Mouse (Mus musculus) ES-E14 (cell line): ENCODE results near the gene Add2. TPM values are rescaled to one million over a fixed set of nuclear protein-coding genes. Genes with fewer than 3 reads are reported as not detected.

Experiments
- DNase-seq: peaks from one replicate; pipeline ENCODE4 v3.0.0-alpha.2; 2013; ENCODE audit warnings: low read depth, low spot score
- H3K27ac ChIP-seq: 2 replicates; pipeline ENCODE4 v1.5.1; 2012; ENCODE audit warnings: low read depth, mild to moderate bottlenecking, low read length, moderate library complexity, mixed read lengths; ENCODE audit not compliant: poor library complexity, insufficient read depth, severe bottlenecking
- H3K36me3 ChIP-seq: 2 replicates; pipeline ENCODE4 v1.6.1; 2012; ENCODE audit warnings: mild to moderate bottlenecking, low read length, moderate library complexity, mixed read lengths; ENCODE audit not compliant: control insufficient read depth, poor library complexity, insufficient read depth, severe bottlenecking
- H3K4me1 ChIP-seq, 2 experiments: fragments of 150-350 bp in 1 of 2; sonication (generic) in 1 of 2; 2 replicates each; pipeline ENCODE4 v1.6.1; 2012; ENCODE audit warnings: low read length in 2 of 2, mild to moderate bottlenecking in 1 of 2, mixed read lengths in 1 of 2; ENCODE audit not compliant: control insufficient read depth in 2 of 2, insufficient read depth in 2 of 2, poor library complexity in 1 of 2
- H3K4me3 ChIP-seq, 2 experiments: fragments of 150-350 bp in 1 of 2; sonication (generic) in 1 of 2; 2 replicates each; pipeline ENCODE4 v1.5.1; 2012; ENCODE audit warnings: low read length in 2 of 2, low read depth in 1 of 2, mild to moderate bottlenecking in 1 of 2, mixed read lengths in 1 of 2; ENCODE audit not compliant: insufficient read depth in 1 of 2, poor library complexity in 1 of 2, severe bottlenecking in 1 of 2
- H3K9ac ChIP-seq: 2 replicates; pipeline ENCODE4 v1.6.1; 2012; ENCODE audit warnings: low read depth, mild to moderate bottlenecking, low read length, mixed read lengths; ENCODE audit not compliant: poor library complexity, insufficient read depth, severe bottlenecking
- H3K9me3 ChIP-seq: fragments of 150-350 bp; sonication (generic); 2 replicates; pipeline ENCODE4 v1.6.1; 2012; ENCODE audit warnings: low read depth, mild to moderate bottlenecking, low read length; ENCODE audit not compliant: control insufficient read depth, insufficient read depth
- CHD2 ChIP-seq: IDR thresholded peaks from 2 replicates; pipeline ENCODE4 v1.6.1; 2014; ENCODE audit warnings: mild to moderate bottlenecking, low read depth, low read length, inconsistent platforms
- HCFC1 ChIP-seq: IDR thresholded peaks from 2 replicates; pipeline ENCODE4 v1.6.1; 2012; ENCODE audit warnings: low read length, inconsistent platforms, borderline replicate concordance; ENCODE audit not compliant: insufficient read depth
- MAFK ChIP-seq: IDR thresholded peaks from 2 replicates; pipeline ENCODE4 v1.6.1; 2014; ENCODE audit warnings: mild to moderate bottlenecking, low read depth, low read length, inconsistent platforms; ENCODE audit not compliant: insufficient read depth
- ZC3H11A ChIP-seq: IDR thresholded peaks from 2 replicates; pipeline ENCODE4 v1.6.1; 2012; ENCODE audit warnings: low read depth, mild to moderate bottlenecking, inconsistent platforms, low read length, borderline replicate concordance
- ZNF384 ChIP-seq: IDR thresholded peaks from 2 replicates; pipeline ENCODE4 v1.6.1; 2012; ENCODE audit warnings: low read depth, low read length, inconsistent platforms
- in situ Hi-C, 2 experiments: fragments of 600-800 bp; cut with MboI; formaldehyde crosslinking; loops; one replicate each; pipeline ENCODE4 v1.15.1; 2025; ENCODE audit warnings: low sequenced_read_pairs in 2 of 2, inconsistent platforms in 1 of 2; ENCODE audit not compliant: unreplicated experiment in 2 of 2
- total RNA-seq: library from RNA; depleted of rRNA; stranded (reverse); fragments of 300-350 nt; gene quantifications from 2 replicates; pipeline ENCODE4 v1.2.3, GENCODE M21; 2012

Add2 gene
- total RNA-seq, 1 experiment, result 2.5 TPM

DNA sequence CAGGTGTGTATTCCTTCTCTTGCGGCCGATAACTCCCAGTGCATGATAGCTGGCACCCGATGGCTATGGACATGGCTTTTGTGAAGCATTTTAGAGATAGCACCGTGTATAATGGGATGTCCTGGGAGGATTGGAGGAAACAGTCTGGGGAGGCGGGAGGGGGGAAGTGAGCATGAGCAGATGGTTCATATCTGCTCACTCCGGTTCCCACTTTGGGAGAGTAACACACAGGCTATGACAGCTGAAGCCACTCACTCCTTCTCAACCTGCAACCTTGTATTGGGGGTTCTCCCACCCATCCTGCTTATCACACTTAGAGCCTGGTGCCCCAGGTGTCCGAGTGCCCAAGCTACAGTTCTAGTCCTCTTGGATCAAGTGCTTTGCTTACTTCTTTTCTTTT lies 41.8 kb downstream of the Add2 start:
- Histone ChIP-seq H3K27ac (no peak overlapping the region), H3K9ac (no peak overlapping the region), H3K9me3 (no peaks in the 10 kb centered on the region), H3K4me3 (no peak overlapping the region), H3K4me1 (no peaks in the 10 kb centered on the region), H3K36me3 (no peaks in the 10 kb centered on the region)
- in situ Hi-C loops, result no loop called here
- TF ChIP-seq ZC3H11A (no peak), MAFK (no peak), ZNF384 (no peak), CHD2 (no peak), HCFC1 (no peak)
- no peak for DNase-seq

DNA sequence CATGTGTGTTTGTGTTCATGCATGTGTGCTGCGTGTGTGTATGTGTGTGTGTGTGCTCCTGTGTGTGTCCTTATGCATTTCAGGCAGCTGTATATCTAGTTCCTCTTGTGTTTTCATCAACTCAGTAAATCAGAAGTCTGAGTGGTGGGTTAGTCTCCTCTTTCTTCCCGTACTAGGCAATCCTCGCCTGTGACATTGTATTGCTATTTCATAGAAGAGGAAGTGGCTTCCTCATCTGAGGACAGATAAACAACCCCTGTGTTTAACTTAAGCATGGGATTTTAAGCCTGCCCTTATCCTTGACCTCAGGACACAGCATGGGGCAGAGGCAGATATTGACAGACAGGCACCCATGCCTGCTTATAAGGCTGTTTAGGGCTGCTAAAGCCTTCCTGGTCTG lies 45.4 kb downstream of the Add2 start:
- no peak for DNase-seq
- Histone ChIP-seq H3K4me3 (no peak overlapping the region), H3K9me3 (no peaks in the 10 kb centered on the region), H3K9ac (no peak overlapping the region), H3K27ac (no peak overlapping the region), H3K36me3 (no peaks in the 10 kb centered on the region), H3K4me1 (no peaks in the 10 kb centered on the region)
- in situ Hi-C loops, result no loop called here
- TF ChIP-seq CHD2 (no peak), ZC3H11A (no peak), MAFK (no peak)

DNA sequence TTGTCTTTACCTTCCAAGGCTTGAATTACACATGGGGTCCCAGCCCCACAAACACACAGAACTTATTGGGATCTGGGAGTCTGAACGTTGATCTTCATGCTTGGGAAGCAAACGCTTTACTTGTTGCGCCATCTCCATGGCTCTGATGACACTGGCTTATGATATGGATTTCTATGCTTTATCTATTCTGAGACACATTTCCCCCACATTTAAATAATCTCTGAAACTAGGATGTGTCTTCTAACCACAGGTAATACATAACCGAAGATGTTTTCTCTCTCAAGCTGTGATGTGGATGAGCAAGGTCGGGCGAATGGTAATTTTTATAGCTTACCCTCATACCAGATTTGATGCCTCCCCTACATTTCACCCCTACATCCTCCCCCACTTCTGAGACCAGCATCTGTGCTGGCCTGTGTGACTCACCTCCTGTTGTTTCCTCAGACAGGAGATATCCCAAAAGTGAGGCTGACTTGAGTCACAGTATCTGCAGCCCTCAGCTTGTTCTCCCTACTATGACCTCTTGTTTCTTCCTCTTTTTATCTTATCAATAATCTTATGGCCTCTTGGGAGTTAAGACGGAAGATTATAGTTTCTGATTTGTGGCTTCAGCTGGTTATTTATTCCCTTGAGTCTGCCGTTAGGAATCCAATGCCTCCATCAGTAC lies 46.2 kb downstream of the Add2 start:
- TF ChIP-seq CHD2 (no peak), HCFC1 (no peak), ZC3H11A (no peak), ZNF384 (no peak), MAFK (no peak)
- H3K9me3 ChIP-seq, result no peaks in the 10 kb centered on the region
- H3K4me3 ChIP-seq, result no peak overlapping the region
- no peak for DNase-seq
- no peak overlapping the region for H3K9ac ChIP-seq
- in situ Hi-C loops, result no loop called here
- no peaks in the 10 kb centered on the region for H3K4me1 ChIP-seq
- H3K27ac ChIP-seq, result no peak overlapping the region
- H3K36me3 ChIP-seq, result no peaks in the 10 kb centered on the region

DNA sequence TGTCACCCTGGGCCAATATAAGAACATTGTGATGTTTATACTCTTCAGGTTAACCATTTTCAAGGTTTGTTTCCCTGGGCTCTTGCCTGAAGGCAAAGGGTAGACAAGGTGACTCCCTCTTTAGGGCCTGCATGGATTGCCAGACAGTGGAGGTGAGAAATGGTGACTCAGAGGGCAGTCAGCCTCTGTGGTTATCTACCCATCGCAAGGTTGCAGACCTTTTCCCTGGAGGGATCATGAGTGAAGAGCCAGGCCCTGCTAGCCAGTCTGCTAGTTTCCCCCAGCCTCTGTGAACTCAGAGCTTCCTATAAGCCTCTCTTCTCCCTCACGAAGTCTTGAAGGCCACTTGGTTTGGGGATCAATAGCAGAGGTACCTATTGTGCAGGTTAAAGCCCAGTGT lies 48.0 kb downstream of the Add2 start:
- Histone ChIP-seq H3K27ac (no peak overlapping the region), H3K4me1 (no peaks in the 10 kb centered on the region), H3K4me3 (no peak overlapping the region), H3K9me3 (no peaks in the 10 kb centered on the region), H3K36me3 (no peaks in the 10 kb centered on the region), H3K9ac (no peak overlapping the region)
- DNase-seq, result no peak
- TF ChIP-seq HCFC1 (no peak), ZNF384 (no peak), ZC3H11A (no peak), CHD2 (no peak), MAFK (no peak)
- in situ Hi-C loops, result no loop called here

DNA sequence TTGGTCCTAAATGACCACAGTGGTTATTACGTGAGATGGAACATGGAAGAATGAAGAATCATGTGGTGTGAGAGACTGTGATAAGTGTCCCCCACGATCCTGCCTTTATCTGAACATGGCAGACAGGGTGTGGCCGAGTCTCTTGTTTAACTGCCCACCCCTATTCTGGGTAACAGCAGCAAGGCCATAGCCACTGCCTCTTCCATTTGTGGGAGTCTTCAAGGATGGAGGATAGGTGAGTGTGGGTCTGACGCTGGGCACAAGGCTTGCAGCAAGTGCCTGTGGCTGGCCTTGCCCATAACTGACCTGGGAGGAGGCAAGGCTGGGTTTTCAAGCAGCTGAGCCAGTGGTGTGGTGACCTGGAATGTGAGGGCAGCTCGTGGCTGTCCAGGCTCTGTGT lies 49.4 kb downstream of the Add2 start:
- no peaks in the 10 kb centered on the region for H3K9me3 ChIP-seq
- TF ChIP-seq ZNF384 (no peak), ZC3H11A (no peak), HCFC1 (no peak), CHD2 (no peak), MAFK (no peak)
- in situ Hi-C loops, result no loop called here
- DNase-seq, result no peak
- H3K27ac ChIP-seq, result no peak overlapping the region
- no peak overlapping the region for H3K4me3 ChIP-seq
- H3K36me3 ChIP-seq, result no peaks in the 10 kb centered on the region
- H3K9ac ChIP-seq, result no peak overlapping the region
- no peaks in the 10 kb centered on the region for H3K4me1 ChIP-seq
